Mouse (Mus musculus) ovary, postnatal 14 days (tissue): ENCODE measurements around the gene Oasl2.
"Not testable (repeated sequence)": the region's sequence is repeated elsewhere in the genome, so short reads cannot be mapped to it uniquely, and the experiment has no call there.

Experiments
- DNase-seq: peaks from one replicate; pipeline ENCODE4 v3.0.0; 2022; ENCODE audit warnings: low spot score

Gene Oasl2

DNA sequence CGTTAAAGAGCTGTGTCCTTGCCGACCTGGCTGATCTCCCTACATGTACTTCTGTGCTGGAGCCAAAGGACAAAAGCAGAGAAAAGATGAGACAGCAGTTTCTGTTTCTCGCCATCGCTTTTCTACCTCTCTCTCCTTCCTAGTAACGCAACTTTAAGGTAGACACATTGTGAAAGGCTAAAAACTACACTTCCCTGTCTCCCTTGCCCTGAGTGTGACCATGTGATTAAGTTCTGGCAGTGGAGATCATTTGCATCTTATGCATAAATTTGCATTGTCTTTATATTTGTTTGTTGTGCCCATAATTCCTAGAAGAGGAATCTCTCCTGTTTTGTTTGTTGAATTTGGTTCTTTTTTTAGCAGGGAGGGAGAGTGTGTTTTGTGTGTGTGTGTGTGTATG, 19.1 kb downstream of the Oasl2 start:
- no peak for DNase-seq

GRCm38 (mm10) chr5:114916777-114917176, 20.0 kb downstream of the Oasl2 start:
- DNase-seq: no peak

DNA sequence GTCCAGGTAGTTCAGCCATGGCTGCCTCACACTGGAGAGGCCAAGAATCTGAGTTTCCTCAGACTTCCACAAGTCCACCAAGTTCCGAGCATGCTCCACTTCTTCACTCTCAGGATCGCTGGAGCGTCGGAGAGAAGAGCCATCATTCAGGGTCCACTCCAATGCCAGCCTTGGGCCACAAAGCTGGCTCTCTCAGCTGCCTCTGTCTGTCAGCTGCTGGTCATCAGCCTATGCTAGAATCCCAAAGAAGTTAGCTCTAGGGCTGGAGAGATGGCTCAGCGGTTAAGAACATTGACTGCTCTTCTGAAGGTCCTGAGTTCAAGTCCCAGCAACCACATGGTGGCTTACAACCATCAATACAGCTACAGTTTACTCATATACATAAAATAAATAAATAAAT, 20.6 kb downstream of the Oasl2 start:
- not testable (repeated sequence) for DNase-seq

DNA sequence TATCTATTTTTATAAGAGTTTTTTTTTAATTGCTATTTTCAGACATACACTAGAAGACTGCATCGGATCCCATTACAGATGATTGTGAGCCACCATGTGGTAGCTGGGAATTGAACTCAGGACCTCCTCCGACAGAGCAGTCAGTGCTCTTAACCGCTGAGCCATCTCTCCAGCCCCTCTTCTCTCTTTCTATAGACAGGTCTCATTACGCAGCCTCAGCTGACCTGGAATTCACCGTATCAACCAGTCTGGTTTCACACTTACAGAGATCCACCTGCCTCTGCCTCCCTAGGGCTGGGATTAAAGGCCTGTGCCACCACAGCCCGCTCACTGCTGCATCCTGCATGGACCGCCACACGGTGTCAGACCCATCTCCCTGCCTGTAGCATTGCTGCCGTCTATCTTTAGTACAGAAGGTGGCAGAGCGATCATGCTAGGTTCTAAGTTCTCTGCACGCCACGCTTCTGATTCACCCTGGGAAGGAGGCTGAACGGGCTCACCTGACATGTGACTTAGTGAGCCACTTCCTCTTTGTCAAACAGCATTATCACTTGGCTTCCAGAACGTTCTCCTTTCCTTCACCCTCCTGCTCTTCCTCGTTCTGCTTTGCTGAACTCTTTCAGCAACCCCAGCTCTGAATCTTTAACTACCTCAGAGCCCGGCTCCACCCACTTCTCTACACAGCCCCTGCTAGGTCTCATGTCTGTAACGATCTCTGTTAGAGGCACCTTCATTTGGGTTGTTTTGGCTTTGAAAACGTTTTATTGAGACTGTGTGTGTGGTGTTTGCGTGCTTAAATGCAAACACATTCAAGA, 25.0 kb downstream of the Oasl2 start:
- DNase-seq: no peak

GRCm38 (mm10) chr5:114922366-114922731, 25.6 kb downstream of the Oasl2 start:
- no peak for DNase-seq

DNA sequence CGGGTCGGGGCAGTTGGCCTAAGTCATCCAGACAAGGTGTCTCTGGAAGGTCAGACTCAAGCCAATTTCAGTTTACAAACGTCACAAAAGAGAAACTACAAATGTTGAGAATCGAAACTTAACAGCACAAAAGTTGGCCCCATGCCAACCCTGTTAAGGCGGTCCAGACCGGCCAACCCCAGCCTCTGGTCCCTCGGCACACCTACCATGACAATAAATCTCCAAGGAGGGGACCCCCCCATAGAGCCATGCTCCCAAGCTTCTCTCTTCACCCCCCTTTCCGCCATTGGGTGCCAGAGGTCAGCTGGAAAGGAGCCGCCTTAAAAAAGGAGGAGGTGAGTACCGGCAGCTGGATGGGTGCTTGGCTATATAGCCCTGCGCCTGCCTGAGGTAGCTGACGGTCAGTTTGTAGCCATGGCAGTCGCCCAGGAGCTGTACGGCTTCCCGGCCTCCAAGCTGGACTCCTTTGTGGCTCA, 26.3 kb downstream of the Oasl2 start, which contains the start of gene Oasl1:
Gene Oasl1, plus strand, starts transcription at position 243 of the 476 bp plus-strand sequence.
- DNase-seq: peak; percentile 48

GRCm38 (mm10) chr5:114926153-114926684, 29.5 kb downstream of the Oasl2 start:
- DNase-seq: no peak

DNA sequence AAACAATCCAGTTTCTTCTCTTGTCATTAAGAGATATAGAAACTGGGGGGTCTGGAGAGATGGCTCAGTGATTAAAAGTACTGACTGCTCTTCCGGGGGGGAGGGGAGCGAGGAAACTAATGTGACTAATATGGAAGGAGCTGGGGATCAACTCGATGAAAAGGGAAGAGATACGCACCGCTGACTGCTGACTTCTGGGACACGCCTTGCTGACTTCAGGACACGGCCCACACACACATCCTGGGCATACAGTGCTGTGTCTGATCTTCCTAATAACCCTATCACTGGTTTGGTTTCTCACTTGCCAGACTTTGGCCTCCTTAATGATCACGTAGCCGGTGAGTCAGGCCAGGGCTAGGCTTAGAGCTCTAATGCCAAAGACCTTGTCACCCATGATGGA, 30.0 kb downstream of the Oasl2 start:
- DNase-seq: no peak

GRCm38 (mm10) chr5:114931626-114932025, 34.9 kb downstream of the Oasl2 start:
- DNase-seq: no peak

DNA sequence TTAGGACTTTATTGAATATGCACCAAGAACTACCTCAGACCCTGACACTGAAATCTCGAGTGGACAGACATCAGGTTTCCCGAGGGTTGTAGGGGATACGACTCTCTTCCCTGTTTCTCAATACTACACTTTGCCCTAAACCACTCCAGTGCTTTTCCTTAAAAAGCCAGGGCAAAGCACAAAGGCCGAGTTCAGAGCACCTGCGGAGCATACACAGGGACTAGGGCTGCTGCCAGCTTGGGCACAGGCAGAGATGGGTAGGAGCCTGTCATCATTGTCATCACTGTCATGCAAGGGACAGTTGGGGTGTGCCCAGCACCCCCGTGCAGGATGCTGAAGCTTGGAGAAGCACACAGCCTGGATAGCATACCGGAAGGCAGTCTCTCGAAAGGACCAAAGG, 36.5 kb downstream of the Oasl2 start:
- DNase-seq: no peak

DNA sequence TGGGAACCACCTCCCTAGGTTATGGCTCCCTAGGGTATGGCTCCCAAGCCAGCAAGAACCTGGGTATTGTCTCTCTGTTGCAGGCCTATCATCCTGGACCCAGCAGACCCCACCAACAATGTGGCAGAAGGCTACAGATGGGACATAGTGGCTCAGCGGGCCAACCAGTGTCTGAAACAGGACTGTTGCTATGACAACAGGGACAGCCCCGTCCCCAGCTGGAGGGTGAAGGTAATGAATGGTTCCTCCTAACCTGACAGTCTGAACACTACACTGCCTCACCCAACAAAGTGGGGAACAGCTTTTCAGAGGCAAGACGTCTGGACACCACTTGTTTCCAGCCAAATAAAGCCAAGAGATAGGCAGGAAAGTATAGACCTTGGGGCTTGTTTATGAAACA, 39.1 kb downstream of the Oasl2 start:
- DNase-seq: no peak

- not testable (repeated sequence) for DNase-seq
These were observed 44.4 kb downstream of the Oasl2 start for GRCm38 (mm10) chr5:114941138-114941537.

DNA sequence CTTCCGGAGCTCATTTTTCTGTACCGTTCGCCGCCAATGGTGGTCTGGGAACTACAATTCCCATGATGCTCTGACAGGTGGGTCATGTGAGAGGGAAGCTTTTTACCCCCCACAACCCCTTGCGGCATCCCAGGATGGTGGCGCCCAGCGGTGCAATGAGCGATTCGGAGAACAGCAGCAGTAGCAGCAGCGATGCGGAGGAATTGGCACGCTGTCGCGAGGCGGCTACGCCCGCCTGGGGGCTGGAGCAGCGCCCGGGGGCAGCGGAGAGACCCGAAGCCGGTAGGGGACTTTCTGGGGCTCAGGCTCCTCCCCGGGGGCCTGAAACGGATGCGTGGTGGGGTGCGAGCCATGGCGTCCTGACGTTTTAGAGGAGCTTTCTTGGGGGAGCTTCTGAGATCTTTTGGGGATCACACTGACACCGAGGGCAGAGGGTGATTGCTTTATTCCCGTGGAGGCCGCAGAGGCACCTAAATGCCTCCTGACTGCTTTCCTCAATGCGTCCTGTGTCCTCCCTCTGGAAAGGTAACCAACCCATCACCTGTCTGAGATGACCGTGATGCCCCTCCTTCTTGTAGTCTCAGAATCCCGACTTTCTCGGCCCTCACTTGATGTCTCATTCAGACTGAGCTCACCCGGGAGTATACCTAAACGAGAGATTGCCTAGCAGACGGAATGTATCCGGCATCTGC, 45.5 kb downstream of the Oasl2 start, which contains the start of gene 2210016L21Rik:
Gene 2210016L21Rik, plus strand, starts transcription at position 85 of the 692 bp plus-strand sequence.
- DNase-seq: peak; percentile 66

- DNase-seq: no peak
These were observed 46.0 kb downstream of the Oasl2 start for GRCm38 (mm10) chr5:114942766-114943130.

GRCm38 (mm10) chr5:114945072-114945471, 48.3 kb downstream of the Oasl2 start:
- no peak for DNase-seq

GRCm38 (mm10) chr5:114948891-114949290, 52.2 kb downstream of the Oasl2 start:
- DNase-seq: no peak

- no peak for DNase-seq
These were observed 52.6 kb downstream of the Oasl2 start for GRCm38 (mm10) chr5:114949316-114949715.

GRCm38 (mm10) chr5:114949812-114950211, 53.1 kb downstream of the Oasl2 start:
- DNase-seq: no peak

DNA sequence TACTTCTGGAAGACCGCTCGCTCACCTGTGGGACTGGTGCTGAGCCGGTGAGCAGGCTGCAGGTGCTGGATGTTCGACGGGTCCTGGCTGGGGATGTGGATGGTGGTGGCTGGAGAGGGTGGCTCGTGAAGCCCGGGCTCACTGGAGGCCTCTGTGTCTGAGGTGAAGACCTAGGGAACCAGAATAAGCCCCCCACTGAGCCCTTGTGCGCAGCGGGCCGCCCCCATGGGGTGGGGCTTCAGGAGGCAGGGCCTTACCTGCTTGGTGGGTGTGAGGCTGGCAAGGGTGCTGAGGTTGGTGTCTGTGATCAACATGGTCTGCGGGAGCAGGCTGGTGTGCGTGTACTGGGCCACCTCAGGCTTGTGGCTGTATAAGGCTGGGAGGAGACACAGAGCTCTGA, 53.9 kb downstream of the Oasl2 start:
- no peak for DNase-seq

- DNase-seq: no peak
These were observed 54.6 kb downstream of the Oasl2 start for GRCm38 (mm10) chr5:114951279-114951880.

DNA sequence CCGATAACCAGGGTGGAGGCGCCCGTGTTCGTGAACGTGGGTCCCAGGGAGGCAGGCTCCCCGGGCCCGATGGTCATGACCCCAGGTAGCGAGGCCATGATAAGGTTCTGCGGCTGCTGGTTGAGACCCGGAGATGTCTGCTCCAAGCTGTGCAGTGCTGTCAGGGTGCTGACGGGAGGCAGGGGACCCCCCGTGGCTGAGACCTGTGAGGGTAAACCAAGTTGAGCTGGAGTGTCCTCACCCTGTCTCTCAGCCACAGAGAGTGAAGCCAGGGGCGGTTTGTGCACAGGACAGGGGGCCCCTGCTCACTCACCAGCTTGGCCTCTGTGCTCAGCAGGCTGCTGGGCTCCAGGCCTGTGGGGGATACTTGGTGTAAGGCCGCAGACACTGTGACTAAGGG, 56.6 kb downstream of the Oasl2 start:
- no peak for DNase-seq

- no peak for DNase-seq
These were observed 61.3 kb downstream of the Oasl2 start for GRCm38 (mm10) chr5:114958069-114958468.
